Mouse (Mus musculus): ENCODE data around the gene Fam118a.
"Not testable (repeated sequence)": the region's sequence is repeated elsewhere in the genome, so short reads cannot be mapped to it uniquely, and the experiment has no call there.

The Fam118a gene

DNA sequence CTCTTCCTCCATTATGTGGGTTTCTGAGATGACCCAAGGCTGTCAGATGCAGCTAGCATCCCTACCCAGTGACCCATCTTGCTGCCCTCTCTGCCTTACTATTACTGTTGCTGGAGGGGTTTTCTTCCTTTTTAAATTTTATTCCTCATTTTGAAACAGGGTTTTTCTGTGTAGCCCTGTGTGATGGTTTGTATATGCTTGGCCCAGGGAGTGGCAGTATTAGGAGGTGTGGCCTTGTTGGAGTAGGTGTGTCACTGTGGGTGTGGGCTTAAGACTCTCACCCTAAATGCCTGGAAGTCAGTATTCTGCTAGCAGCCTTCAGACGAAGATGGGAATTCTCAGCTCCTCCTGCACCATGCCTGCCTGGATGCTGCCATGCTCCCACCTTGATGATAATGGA, at the start of gene Fam118a:
Fam118a (plus strand) TSS at position 301 of the 400 bp plus-strand sequence.
- DNase-seq, result not testable (repeated sequence)

DNA sequence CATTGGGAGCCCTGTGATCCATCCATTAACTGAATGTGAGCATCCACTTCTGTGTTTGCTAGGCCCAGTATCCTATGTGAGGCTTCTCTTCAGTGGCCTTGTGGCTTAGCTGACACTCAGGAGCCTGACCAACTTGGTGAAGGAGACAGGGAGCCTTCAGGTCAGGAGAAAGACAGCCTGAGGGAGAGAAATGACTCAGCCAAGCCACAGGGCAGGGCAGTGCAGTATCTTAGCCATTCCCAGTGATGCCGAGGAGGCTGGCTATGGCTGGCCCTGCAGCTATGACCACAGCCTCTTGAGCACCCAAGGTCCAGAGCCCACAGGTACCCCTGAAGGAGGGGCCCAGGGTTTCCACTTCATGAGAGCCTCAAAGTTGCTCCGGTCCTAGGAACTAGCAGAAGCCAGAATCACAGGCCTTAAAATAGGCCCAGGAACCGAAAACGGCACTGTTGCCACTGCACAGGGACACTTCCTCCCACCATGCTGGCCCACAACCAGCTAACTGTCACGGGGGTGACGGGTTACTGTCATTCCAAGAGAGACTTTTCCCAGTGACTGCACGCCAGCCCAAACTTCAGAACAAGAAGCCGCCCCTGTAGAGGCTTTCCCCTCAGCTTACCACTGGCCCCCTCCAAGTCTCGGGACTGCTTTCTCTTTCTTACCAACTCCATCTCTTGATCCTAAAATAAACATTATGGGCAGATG, 47.0 kb upstream of the Fam118a start:
- peak; percentile 53 for DNase-seq

DNA sequence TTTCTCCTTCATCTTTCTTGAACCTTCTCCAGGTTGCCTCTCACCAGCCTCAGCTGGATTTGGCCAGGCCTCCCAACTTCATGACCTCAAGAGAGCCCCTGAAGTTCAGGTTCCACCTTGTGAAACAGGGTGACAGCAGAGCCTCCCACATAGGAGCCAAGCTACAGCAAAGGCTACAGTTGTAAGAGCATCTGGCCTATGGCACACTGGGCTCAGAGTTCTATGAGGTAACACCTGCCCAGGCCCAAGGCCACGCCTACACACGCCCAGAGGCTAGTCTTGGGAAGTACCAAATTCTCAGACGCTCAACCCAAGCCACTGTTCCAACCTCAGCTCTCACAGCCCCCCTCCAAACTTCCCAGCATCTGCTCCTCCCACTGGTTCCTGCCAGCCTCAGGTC, 45.9 kb upstream of the Fam118a start:
- DNase-seq, result no peak

DNA sequence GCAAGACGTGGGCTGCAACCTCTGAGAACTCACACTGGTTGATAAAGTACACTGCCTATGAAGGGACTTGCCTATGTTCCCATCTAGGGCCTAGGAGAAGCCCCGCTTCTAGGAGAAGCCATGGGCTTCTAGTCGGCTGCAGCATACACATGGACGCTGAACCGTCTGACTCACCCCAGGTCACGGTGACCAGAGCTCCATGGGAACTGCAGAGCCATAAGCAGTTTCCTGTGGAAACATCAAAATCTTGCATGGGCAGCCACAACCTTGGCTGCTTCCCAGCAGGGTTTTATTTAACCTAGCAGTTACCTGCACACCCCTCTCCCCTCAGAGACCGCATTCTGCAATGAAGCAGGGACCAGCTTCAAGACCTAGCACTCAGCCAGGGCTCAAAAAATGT, 45.0 kb upstream of the Fam118a start:
- DNase-seq, result no peak

DNA sequence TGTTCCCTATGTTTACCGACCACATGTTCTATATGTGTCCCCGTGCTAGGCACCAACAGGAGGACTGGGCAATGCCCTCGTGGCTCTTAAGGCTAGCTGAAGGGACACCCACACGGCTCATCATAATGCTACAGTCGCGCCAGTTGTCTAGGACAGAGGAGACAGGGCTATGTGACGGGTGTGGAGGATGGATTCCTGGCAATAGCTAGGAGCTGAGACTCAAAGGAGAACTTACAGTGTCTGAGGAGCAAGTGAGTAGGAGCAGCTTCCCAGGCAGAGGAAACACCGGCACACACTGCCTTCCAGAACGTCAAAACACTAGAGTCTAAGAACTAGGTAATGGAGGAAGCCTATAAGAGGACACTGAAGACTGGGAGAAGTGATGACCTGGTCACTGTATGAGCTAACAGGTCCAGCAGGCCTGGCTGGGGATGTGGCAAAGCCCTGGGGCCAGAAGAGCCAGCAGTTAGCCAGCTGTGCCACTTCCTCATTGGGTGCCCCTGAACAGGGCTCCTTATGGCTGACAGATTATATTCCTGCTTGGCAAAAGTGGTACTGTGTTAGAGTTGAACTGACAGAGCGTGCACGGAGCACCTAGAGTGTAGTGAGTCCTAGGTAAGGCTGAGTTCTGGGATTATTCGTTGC, 43.1 kb upstream of the Fam118a start:
- peak; percentile 37 for DNase-seq

DNA sequence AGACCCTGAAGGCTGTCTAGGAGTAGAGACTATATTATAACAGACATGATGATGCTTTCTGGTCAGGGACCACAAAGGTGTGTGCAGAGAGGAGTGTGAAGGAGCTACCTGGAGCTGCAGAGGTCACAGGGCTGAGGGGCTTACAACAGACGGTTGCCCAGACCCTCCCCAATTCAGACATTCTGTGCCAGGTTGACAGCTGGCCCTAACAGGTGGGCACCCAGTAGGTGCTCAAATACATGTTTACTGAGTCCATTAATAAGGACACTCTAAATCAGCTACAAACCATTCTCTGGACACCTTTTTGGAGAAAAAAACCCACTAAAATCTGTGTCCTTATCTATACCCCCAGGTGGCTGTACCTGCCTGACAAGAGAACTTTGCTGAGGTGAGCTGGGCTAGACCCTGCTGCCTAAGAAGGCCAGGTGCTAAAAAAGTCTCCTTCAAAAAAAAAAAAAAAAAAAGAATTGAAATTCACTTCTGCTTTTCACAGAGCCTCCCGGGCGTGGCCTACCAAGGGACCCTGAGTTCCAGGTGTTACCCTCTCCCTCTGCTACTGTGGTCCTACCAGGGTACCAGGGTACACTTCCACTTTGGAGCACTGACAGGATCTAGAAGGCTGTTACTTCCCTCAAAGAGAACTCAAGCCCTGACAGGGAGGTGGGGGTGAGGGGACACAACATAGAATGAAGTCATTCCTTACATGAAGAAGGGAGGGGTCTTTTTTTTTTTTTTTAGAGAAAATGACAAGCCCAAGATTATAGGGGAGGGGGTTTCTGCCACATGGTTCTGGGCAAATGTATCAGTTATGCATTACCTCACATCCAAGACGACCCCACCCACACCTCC, 42.4 kb upstream of the Fam118a start:
- no peak for DNase-seq

DNA sequence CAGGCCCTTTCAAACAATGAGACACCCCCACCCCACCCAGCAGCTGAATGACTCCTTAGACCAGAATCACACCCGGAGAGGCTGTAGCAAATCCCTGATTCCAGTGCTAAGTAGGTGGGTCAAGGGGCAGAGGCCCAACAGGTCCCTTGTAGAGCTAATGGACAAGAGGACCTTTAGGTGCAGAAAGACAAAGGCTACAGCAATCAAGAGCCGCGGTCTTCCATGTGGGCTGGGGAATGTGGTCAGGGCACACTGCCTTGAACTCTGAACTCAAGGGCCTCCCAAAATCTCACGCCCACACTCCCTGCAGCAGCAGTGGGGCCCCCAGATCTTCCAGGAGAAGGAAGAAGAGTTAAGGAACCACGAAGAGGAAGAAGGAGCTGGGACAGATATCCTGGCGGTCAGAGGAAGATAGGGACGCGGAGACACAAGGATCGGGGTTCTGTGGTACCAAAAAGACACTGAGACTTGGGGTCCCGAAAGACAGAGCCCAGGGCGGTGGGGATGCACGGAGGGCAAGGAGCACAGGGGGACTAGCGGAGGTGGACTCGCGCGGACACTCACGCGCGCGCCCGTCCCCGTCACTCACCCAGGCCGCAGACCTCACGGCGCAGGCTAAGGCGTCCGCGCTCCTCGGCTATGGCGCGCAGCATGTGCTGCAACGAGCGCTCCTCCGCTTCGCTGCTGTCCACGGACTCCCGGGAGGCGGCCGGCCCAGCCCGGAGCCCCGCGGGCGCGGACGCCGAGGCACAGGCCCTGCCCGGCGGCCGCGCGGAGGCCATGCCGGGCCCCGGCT, 41.5 kb upstream of the Fam118a start:
- DNase-seq, result no peak

DNA sequence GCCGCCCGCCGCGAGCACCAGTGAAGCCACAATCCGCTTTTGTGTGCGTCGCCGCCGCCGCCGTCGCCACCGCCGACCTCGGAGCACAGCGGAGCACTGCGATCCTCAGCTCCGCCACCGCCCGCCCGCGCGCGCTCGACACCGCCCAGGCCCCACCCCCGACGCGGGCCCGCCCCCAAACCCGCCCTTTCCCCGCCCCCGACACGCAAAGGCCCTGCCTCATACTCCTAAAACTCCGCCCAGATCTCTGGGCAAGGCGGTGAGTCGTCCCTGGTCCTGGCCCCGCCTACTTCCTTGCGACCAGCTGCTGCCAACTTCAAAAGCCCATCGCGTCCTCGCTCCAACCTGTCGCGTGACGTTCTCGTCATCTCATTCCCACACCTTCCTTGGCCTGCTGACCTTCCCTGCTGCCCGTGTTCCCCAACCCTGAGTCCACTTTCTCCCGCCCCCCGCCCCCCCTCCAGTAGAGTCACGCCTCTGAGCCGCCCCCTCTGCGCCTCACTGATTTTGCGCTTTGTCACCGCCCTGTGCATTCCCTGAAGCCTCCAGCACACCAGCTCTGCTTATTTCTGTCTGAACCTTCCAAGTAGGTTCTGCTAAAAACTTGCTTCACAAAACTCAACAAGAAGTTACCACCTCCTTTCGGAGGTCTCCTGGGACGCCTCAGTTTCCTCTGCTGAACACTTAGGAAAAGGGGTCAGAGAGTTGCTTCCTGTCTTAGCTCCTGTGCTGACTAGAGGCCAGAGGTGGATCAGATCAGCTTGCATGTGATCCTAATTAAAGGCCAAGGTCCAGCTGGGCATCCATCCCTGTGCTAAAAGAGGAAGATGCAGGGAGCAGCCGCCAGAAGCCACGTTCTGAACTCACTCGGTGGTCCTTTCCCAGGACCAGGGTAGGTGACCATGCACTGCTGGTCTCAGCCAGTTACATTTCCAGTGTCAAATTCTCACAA, 40.6 kb upstream of the Fam118a start, which contains the start of gene 5031439G07Rik:
5031439G07Rik (minus strand) TSS at position 678 of the 952 bp plus-strand sequence.
- DNase-seq, result peak; percentile 91

DNA sequence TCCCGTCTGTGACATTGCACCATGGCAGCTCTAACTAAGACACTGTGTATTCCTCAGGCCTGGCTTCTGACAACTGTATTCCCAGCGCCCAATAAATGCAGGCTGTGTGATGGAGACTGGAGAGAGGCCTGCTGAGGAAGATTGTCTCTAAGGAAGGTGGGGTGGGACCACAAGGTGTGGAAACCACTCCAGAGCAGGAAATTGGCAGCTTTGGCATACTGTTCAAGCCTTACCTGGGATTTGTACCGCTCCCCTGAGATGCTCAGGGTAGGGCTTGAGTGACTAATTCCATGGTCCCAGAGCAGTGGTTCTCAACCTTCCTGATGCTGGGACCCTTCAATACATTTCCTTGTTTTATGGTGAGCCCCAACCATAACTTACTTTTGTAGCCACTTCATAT, 39.6 kb upstream of the Fam118a start:
- no peak for DNase-seq

DNA sequence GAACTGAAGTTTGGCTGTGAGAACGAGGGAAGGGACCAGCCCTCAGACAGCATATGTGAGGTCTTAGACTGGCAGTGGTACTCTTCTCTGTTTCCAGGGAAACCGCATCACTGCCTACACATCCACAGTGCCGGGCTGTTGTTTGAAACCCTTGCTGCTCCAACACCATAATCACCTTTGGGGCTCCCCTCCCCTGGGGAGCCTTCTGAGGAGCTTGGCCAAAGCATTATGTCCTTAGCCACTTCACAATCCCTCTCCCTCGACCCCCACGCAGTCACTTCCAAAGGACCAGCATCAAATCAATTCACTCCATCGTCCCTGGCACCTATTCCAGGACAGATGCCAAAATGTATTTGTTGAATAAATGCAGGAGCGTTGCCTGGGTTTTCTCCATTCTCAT, 39.0 kb upstream of the Fam118a start:
- DNase-seq, result peak; percentile 50

DNA sequence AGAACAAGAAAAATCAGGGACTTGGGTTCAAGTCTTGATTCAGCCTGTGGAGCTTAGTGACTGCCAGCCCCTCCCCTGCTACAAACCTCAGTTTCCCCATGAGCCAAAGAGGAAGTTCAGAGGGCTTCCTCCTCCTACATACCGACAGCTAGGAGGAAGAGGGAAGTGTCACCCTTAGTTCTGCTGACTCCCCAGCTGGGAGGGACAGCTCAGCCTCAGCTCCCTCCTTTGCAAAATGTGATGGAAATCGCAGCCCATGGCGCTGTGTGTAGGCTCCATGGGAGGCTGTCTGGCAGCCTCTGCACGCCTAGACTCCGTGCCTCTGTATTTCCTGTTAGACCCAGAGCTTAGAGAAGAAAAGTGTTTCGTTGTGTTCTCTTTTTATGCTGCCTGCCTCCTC, 34.2 kb upstream of the Fam118a start:
- peak; percentile 46 for DNase-seq

DNA sequence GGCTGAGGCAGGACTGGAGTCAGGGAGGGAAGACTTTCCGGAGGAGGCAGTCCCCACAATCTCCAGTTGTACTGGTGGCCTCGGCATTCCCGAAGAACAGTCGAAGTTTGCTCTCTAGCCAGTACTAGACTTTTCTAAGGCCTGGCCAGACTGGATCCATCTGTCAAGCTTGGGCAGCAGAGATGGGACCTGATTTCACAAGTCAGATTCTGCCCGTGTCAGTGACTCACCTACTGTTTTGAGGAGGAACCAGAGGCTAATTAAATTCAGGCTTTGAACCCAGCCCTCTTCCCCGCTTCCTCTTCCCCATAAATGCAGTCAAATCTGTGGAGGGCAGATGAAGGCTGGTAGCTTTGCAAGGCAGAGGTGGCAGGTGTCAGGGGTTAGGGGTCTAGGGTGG, 33.7 kb upstream of the Fam118a start:
- DNase-seq, result no peak

DNA sequence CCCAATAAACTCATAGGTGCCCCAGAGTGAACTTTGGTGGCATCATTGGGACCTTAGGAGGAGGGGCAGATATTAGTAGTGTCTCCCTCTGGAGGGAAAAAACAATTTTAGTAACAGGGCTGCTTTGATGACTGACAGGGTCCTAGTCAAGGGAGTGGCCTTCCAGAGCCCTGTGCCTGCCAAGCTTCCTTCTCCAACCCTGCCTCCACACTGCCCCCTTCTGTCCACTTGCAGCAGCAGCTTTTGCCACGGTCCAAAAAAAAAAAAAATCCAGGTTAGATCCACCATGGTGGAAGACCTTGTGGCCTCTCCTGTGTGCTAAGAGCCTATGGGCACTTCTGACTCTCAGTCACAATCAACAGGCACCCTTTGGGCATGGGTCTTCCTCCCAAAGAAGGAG, 32.8 kb upstream of the Fam118a start:
- peak; percentile 46 for DNase-seq

DNA sequence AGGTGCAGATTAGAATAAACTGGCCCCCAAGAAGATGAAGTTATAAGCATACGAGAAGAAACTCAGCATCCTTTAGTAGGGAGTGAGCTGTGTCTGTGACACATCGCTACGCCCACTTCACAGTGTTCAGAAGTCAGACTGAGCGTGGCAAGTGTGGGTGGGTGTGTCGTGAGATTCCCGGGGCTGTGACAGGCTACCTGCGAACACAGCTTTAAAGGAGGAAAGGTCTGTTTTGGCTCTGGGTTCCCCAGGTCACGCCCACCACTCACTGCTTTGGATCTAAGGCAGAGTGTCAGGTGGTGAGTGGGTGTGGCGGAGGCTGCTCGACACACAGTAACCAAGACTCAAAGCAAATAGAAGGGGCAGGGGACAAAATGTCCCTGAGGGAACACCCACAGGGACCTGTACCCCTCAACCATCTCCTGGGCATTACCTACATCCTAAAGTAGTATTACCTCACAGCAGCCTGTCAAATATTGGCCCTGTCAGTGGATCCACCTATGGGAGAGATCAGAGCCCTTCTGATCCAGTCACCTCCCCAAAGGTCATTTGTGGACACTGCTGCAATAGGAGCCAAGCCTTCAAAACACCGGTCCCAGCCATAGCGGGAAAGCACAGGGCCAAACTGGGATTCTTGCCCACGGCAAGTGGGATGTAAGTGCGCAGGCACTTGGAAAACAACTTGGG, 30.8 kb upstream of the Fam118a start:
- DNase-seq, result peak; percentile 91

DNA sequence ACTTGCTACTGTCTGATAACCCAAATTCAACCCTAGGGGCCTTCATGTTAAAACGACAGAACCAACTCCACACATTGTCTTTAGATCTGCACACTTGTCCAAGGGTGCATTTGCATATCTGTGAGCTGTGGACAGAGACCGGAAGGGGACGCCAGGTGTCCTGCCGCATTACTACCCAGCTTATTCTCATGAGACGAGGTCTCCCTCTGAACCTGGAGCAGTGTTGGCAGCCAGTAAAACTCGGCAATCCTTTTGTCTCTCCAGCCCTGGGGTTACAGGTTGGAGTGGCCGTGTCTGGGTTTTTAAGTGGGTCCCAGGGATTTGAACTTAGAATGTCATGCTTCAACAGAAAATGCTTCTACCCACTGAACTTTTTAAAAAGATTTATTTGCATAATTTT, 28.8 kb upstream of the Fam118a start:
- DNase-seq, result no peak

DNA sequence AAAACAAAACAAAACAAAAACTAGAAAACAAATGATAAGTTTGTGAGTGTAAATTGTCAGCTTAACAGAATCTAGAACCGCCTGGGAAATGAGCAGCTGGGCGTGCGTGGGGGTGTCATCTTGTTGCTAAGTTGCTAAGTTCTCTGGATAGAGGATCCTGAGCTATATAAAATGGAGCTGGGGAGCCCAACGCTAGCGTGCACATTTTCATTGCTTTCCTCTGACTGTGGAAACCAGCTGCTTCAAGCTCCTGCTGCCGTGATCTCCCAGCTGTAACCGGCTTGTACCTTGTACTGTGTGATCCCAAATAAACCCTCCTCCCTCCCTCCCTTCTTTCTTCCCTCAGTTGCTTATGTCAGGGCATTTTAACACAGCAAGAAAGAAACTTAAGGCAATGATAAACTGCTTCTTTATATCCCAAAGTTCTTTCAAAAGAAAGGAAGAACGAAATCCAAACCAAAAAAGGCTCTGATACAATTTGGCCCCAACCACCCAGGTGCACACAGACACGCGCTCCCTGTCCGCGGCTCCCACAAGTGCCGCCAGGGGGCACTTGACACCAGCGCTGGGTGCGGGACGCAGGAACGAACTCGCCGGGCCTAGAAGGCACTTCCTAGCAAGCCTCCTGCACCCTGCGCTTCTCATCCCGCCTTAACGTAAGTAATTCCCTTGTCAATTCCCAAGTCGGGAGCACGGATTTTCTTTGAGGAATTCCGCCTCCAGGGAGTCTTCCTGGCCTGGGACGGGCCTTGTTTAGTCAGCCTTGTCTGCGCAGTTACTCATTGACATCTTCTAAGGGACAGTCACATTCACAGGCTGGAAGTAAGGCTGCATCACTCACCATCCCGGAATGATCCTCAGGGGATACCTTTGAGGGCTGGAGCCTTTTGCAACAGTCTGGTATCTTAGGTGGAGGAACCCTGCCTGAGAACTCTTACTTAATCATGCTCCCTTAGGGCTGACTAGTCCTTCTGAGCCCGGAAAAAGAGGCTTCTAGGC, 27.5 kb upstream of the Fam118a start:
- DNase-seq, result peak; percentile 84

DNA sequence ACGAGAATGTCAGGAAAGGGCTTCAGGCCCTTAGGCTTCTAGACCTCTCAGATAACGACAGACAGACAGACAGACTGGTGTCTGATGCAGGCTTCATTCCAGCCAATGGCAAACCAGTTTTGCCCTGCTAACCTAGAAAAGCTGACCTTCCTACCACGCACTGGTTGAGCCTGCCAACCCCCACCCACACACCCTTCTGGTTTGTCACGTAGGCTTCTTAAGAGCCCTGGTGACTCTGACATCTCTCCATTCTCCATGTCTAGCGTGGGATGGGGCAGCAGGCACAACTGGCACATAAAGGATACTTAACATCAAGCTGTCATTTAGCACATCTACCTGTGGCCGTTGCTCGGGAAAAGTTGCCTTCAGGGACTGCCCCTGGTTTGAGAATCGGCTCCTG, 19.1 kb upstream of the Fam118a start:
- DNase-seq, result no peak

DNA sequence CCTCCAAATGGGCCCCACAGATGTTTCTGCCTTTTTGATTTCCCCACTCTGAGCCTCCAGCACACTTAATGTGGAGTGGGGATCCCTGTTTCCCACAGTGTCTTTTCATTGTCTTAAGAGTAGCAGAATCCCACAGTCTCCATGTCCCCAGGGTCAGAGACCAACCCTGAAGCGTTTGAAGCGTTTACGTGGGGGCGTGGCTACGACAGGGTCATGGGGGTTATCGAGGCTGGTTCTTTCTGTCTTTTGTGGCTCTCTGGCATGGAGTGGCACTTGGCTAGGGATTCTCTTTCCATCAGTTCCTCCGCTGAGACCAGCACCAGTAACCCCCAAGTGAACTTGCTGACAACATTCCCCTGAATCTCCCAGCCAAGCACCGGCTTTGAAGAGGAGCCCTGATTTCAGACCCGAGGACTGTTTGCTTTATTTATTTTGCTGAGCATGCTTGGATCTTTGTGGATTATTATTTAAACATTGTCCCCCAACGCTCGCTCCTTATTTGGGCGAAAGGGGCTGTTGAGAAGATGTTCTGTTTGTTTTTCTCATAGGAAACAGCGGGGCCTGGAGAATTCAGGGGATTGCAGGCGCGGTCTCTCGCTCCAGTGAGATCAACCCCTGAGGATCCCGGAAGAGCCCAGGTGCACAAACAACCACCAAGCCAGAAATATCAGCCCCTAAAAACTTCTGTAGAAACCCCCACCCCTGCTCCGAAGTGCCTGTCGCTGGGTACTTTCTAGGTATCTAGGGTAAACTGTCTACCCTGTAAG, 16.7 kb upstream of the Fam118a start:
- no peak for DNase-seq

DNA sequence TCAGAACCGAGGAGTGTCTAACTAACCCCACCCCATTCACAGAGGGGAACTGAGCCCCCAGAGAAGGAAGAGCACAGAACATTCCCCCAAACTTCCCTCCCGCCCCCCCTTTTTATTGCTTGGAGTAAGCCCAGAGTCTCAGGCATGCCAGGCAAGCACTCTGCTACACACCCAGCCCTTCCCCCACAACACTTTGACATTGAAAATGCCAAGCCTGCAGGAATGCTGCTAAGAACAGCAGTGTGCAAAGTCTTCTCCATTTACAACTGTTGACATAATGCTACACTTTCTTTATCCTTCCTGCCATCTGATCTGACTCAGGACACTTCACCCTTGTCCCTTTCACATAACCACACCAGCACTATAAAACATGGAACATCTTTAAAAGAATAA, 16.1 kb upstream of the Fam118a start:
- no peak for DNase-seq
